Comparison of ENCODE assay signal across 13 mouse cellular contexts in the genomic region with DNA sequence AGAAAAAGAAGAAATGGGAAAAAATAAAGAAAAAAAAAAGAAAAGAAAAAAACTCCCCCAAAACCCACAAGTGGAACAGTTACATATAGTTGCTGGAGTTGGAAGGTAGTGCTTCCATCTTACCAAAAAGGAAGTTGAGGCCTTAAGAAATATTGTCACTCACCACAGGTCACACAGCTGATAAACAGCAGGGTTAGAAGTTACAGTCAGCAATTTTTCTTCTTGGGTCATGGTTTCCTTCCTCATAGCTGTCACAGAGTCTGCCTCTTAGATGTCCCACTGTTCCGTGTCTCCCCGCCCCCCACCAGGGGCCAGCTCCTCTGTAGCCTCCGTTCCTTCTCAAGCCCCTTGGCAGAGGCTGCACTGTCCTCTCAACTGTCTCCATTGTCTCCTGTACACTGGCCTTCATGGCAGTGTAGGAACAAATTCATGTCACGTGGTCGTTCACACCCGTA. TPM values are rescaled to one million over a fixed set of nuclear protein-coding genes. Genes with fewer than 3 reads are reported as not detected.
DNase-seq lines count a peak whose midpoint lies in the region; ATAC-seq lines count a peak whose summit lies in the region.
"Had no signal": no experiment of that assay in that cellular context is flagged by ENCODE, and none has a peak within 500 bp of the region (broad histone marks: within the 10 kb centered on the region; RNA-seq: fewer than 3 reads in every experiment).

No protein-coding gene starts in this region.

- no peaks in the 10 kb centered on the region for H3K9me3 ChIP-seq in liver, embryonic 13.5 days (replicated peaks)
- no peaks in the 10 kb centered on the region for H3K9me3 ChIP-seq in forebrain, embryonic 10.5 days
- H3K9me3 ChIP-seq: embryonic facial prominence, embryonic 12.5 days; hindbrain, embryonic 15.5 days; midbrain, embryonic 10.5 days had no signal

- H3K4me3 ChIP-seq in liver, embryonic 13.5 days (replicated peaks), result no peak overlapping the region
- no peak overlapping the region for H3K4me3 ChIP-seq in forebrain, embryonic 10.5 days
- H3K4me3 ChIP-seq: embryonic facial prominence, embryonic 12.5 days; hindbrain, embryonic 15.5 days; left cerebral cortex, adult 2 months had no signal

- DNase-seq in adrenal gland, adult 8-10 months, result peak; percentile 11
- no peak for DNase-seq in adrenal gland, postnatal 4 days (ENCODE audit: low spot score in 2 of 2)
- peak; percentile 5 for DNase-seq in thymus, postnatal 0 days (ENCODE audit: low spot score)
- no peak for DNase-seq in thymus, postnatal 25 days
- no peak for DNase-seq in liver, embryonic 13.5 days
- peak; percentile 2 for DNase-seq in splenic B cell, adult 2 months (ENCODE audit: low read depth, low spot score)
- no peak for DNase-seq in T-cell, adult 2 months (ENCODE audit: low spot score)
- DNase-seq in forebrain, embryonic 10.5 days (ENCODE audit: extremely low spot score, low spot score), result no peak

- H3K9ac ChIP-seq in liver, embryonic 13.5 days, result no peak overlapping the region
- H3K9ac ChIP-seq: hindbrain, embryonic 15.5 days had no signal

- H3K36me3 ChIP-seq in liver, embryonic 13.5 days, result no peaks in the 10 kb centered on the region
- H3K36me3 ChIP-seq in splenic B cell, adult 2 months (ENCODE audit: control insufficient read depth, insufficient read depth, low read length, poor library complexity, severe bottlenecking), result no peaks in the 10 kb centered on the region
- no peaks in the 10 kb centered on the region for H3K36me3 ChIP-seq in forebrain, embryonic 10.5 days (replicated peaks)
- H3K36me3 ChIP-seq: embryonic facial prominence, embryonic 12.5 days; hindbrain, embryonic 15.5 days; midbrain, embryonic 10.5 days had no signal

- H3K27me3 ChIP-seq in liver, embryonic 13.5 days, result no peaks in the 10 kb centered on the region
- no peaks in the 10 kb centered on the region for H3K27me3 ChIP-seq in splenic B cell, adult 2 months (ENCODE audit: control insufficient read depth, insufficient read depth, low read length, poor library complexity, severe bottlenecking)
- peaks cover 3% of the 10 kb centered on the region; the same call in 1 of the 2 replicates for H3K27me3 ChIP-seq in forebrain, embryonic 10.5 days (ENCODE audit: poor library complexity, severe bottlenecking)
- H3K27me3 ChIP-seq: embryonic facial prominence, embryonic 12.5 days; hindbrain, embryonic 15.5 days; Patski had no signal

- ATAC-seq in liver, embryonic 13.5 days (ENCODE audit: low read depth), result peak; percentile 58

- peak overlapping the region; percentile 12; the same call in 1 of the 2 replicates for H3K4me2 ChIP-seq in liver, embryonic 13.5 days

- H3K27ac ChIP-seq in liver, embryonic 13.5 days, result no peak overlapping the region
- H3K27ac ChIP-seq in forebrain, embryonic 10.5 days, result no peak overlapping the region
- H3K27ac ChIP-seq: embryonic facial prominence, embryonic 12.5 days; hindbrain, embryonic 15.5 days; left cerebral cortex, adult 2 months; midbrain, embryonic 10.5 days had no signal

- 16% methylated on average over 6 of the region's 6 CpGs for WGBS in liver, embryonic 13.5 days (ENCODE audit: insufficient replicate concordance)
- 83% methylated on average over 6 of the region's 6 CpGs for WGBS in forebrain, embryonic 10.5 days

- peaks cover 27% of the 10 kb centered on the region for H3K4me1 ChIP-seq in liver, embryonic 13.5 days (replicated peaks)
- H3K4me1 ChIP-seq in forebrain, embryonic 10.5 days, result peaks cover 23% of the 10 kb centered on the region

RNA-seq across cellular contexts. Expression of a gene that starts 1.0 kb away (rescaled TPM):
- total RNA-seq in adrenal gland, adult 8-10 months (2022), result 1 to 10 TPM; 3.3 to 6.9 (median 5.0) TPM
- total RNA-seq in adrenal gland, postnatal 4 days (2021), result 1 to 10 TPM; 6.5 to 8.4 TPM
- polyA plus RNA-seq in thymus, postnatal 0 days (2015; fragmentation: Nextera tagmentation; extraction: Ambion mirVana), result 2.3 and 2.4 TPM in 2 replicates
- 5.2 and 5.6 TPM in 2 replicates for polyA plus RNA-seq in liver, embryonic 13.5 days (2015; fragmentation: Nextera tagmentation; extraction: Ambion mirVana)
- 2.5 and 3.2 TPM in 2 replicates for polyA plus RNA-seq in forebrain, embryonic 10.5 days (2016; fragmentation: Nextera tagmentation; extraction: Ambion mirVana)

Comparison
In these comparisons a context has a peak if more than half of its experiments do, and no peak if none do; other contexts are left out.
1. DNase-seq: peak in adrenal gland, adult 8-10 months (single experiment), thymus, postnatal 0 days (single experiment) and splenic B cell, adult 2 months (single experiment); none in adrenal gland, postnatal 4 days (0 of 2), thymus, postnatal 25 days (single experiment), liver, embryonic 13.5 days (single experiment), T-cell, adult 2 months (single experiment) and forebrain, embryonic 10.5 days (single experiment).